Mouse (Mus musculus): ENCODE measurements around the gene Cutal. TPM values are rescaled to one million over a fixed set of nuclear protein-coding genes. Genes with fewer than 3 reads are reported as not detected.

Gene Cutal
- polyA plus RNA-seq, 1 experiment from 2014 or later, result 0.21 TPM

GRCm38 (mm10) chr2:34906861-34907604, 32.8 kb downstream of the Cutal start:
- no peaks in the 10 kb centered on the region for H3K9me3 ChIP-seq
- H3K27ac ChIP-seq (replicated peaks), result no peak overlapping the region
- no peak overlapping the region for H3K9ac ChIP-seq
- peaks cover 15% of the 10 kb centered on the region for H3K4me1 ChIP-seq (replicated peaks)
- no peak for ATAC-seq (ENCODE audit: low read depth)
- H3K36me3 ChIP-seq, result no peaks in the 10 kb centered on the region
- WGBS, result 47% methylated on average over 12 of the region's 12 CpGs
- H3K27me3 ChIP-seq, result peaks cover 10% of the 10 kb centered on the region
- no peak overlapping the region for H3K4me2 ChIP-seq
- H3K4me3 ChIP-seq, result no peak overlapping the region

- no peak overlapping the region for H3K4me2 ChIP-seq
- H3K27ac ChIP-seq (replicated peaks), result no peak overlapping the region
- WGBS, result 89% methylated on average over 4 of the region's 4 CpGs
- peaks cover 24% of the 10 kb centered on the region for H3K4me1 ChIP-seq (replicated peaks)
- H3K9ac ChIP-seq, result no peak overlapping the region
- H3K36me3 ChIP-seq, result no peaks in the 10 kb centered on the region
- H3K27me3 ChIP-seq, result peaks cover 37% of the 10 kb centered on the region
- no peak overlapping the region for H3K4me3 ChIP-seq
- no peak for ATAC-seq (ENCODE audit: low read depth)
- H3K9me3 ChIP-seq, result no peaks in the 10 kb centered on the region
These were observed 35.5 kb downstream of the Cutal start for GRCm38 (mm10) chr2:34909719-34910118.

GRCm38 (mm10) chr2:34911871-34912270, 37.7 kb downstream of the Cutal start:
- no peak for ATAC-seq (ENCODE audit: low read depth)
- Histone ChIP-seq H3K4me3 (no peak overlapping the region), H3K4me2 (no peak overlapping the region), H3K27me3 (peaks cover 47% of the 10 kb centered on the region), H3K9ac (no peak overlapping the region), H3K27ac (replicated peaks) (no peak overlapping the region), H3K4me1 (replicated peaks) (peaks cover 21% of the 10 kb centered on the region), H3K9me3 (no peaks in the 10 kb centered on the region), H3K36me3 (no peaks in the 10 kb centered on the region)
- WGBS, result 88% methylated on average over 5 of the region's 5 CpGs

- Histone ChIP-seq H3K4me1 (replicated peaks) (peaks cover 21% of the 10 kb centered on the region), H3K27me3 (peaks cover 51% of the 10 kb centered on the region), H3K4me3 (no peak overlapping the region), H3K9me3 (no peaks in the 10 kb centered on the region), H3K9ac (peak overlapping the region; percentile 68; the same call in 1 of the 2 replicates), H3K27ac (replicated peaks) (no peak overlapping the region), H3K36me3 (no peaks in the 10 kb centered on the region), H3K4me2 (peak overlapping the region; percentile 94)
- WGBS, result 47% methylated on average over 7 of the region's 7 CpGs
- no peak for ATAC-seq (ENCODE audit: low read depth)
These were observed 38.4 kb downstream of the Cutal start for GRCm38 (mm10) chr2:34912613-34913012.

- Histone ChIP-seq H3K9ac (peak within 1 kb of the TSS; percentile 68), H3K4me1 (replicated peaks) (peaks cover 21% of the 10 kb centered on the region), H3K4me2 (peak within 1 kb of the TSS; percentile 94), H3K9me3 (no peaks in the 10 kb centered on the region), H3K4me3 (peak within 1 kb of the TSS; percentile 56), H3K27me3 (peaks cover 55% of the 10 kb centered on the region), H3K36me3 (no peaks in the 10 kb centered on the region), H3K27ac (replicated peaks) (no peak within 1 kb of the TSS)
- WGBS, result under 1% methylated on average over 61 of the region's 64 CpGs
- ATAC-seq (ENCODE audit: low read depth), result 0 out of 2 replicates have a peak, but pooled peaks have one; percentile 32
These were observed 39.2 kb downstream of the Cutal start, which contains the start of gene Phf19 for GRCm38 (mm10) chr2:34913218-34914068. Gene Phf19, minus strand, starts transcription at chr2:34914026.

- Histone ChIP-seq H3K27ac (replicated peaks) (no peak overlapping the region), H3K27me3 (peaks cover 55% of the 10 kb centered on the region), H3K4me3 (peak overlapping the region; percentile 56), H3K4me1 (replicated peaks) (peaks cover 21% of the 10 kb centered on the region), H3K4me2 (peak overlapping the region; percentile 94), H3K9me3 (no peaks in the 10 kb centered on the region), H3K9ac (peak overlapping the region; percentile 68), H3K36me3 (no peaks in the 10 kb centered on the region)
- 4% methylated on average over 47 of the region's 50 CpGs for WGBS
- ATAC-seq (ENCODE audit: low read depth), result peak; percentile 54
These were observed 40.0 kb downstream of the Cutal start for GRCm38 (mm10) chr2:34914069-34914822.

- Histone ChIP-seq H3K4me3 (no peak overlapping the region), H3K4me1 (replicated peaks) (peaks cover 21% of the 10 kb centered on the region), H3K27me3 (peaks cover 55% of the 10 kb centered on the region), H3K27ac (replicated peaks) (no peak overlapping the region), H3K9me3 (no peaks in the 10 kb centered on the region), H3K36me3 (no peaks in the 10 kb centered on the region), H3K9ac (no peak overlapping the region), H3K4me2 (peak overlapping the region; percentile 94)
- no peak for ATAC-seq (ENCODE audit: low read depth)
- WGBS, result 19% methylated on average over 2 of the region's 2 CpGs
These were observed 40.6 kb downstream of the Cutal start for GRCm38 (mm10) chr2:34914823-34915082.

GRCm38 (mm10) chr2:34915103-34915502, 40.9 kb downstream of the Cutal start:
- no peak overlapping the region; the same call in 1 of the 2 replicates for H3K4me2 ChIP-seq
- H3K9ac ChIP-seq, result no peak overlapping the region
- H3K4me3 ChIP-seq, result no peak overlapping the region

GRCm38 (mm10) chr2:34920144-34920543, 45.9 kb downstream of the Cutal start:
- no peak for ATAC-seq (ENCODE audit: low read depth)
- WGBS, result 68% methylated on average over 2 of the region's 2 CpGs

More at GRCm38 (mm10) chr2:34915103-34915502, 40.9 kb downstream of the Cutal start:
- Histone ChIP-seq H3K9me3 (no peaks in the 10 kb centered on the region), H3K27ac (replicated peaks) (no peak overlapping the region), H3K27me3 (peaks cover 55% of the 10 kb centered on the region), H3K4me1 (replicated peaks) (peaks cover 21% of the 10 kb centered on the region), H3K36me3 (no peaks in the 10 kb centered on the region)
- 52% methylated on average over 2 of the region's 2 CpGs for WGBS
- no peak for ATAC-seq (ENCODE audit: low read depth)

GRCm38 (mm10) chr2:34922729-34923128, 48.5 kb downstream of the Cutal start:
- Histone ChIP-seq H3K27me3 (peaks cover 3% of the 10 kb centered on the region), H3K9ac (no peak overlapping the region), H3K36me3 (no peaks in the 10 kb centered on the region), H3K27ac (replicated peaks) (no peak overlapping the region), H3K9me3 (no peaks in the 10 kb centered on the region), H3K4me1 (replicated peaks) (no peaks in the 10 kb centered on the region), H3K4me2 (no peak overlapping the region), H3K4me3 (no peak overlapping the region)
- no peak for ATAC-seq (ENCODE audit: low read depth)
- 32% methylated on average over 2 of the region's 2 CpGs for WGBS

More at GRCm38 (mm10) chr2:34920144-34920543, 45.9 kb downstream of the Cutal start:
- Histone ChIP-seq H3K36me3 (no peaks in the 10 kb centered on the region), H3K4me2 (no peak overlapping the region), H3K4me3 (no peak overlapping the region), H3K27me3 (peaks cover 14% of the 10 kb centered on the region), H3K27ac (replicated peaks) (no peak overlapping the region), H3K4me1 (replicated peaks) (no peaks in the 10 kb centered on the region), H3K9me3 (no peaks in the 10 kb centered on the region), H3K9ac (no peak overlapping the region)

GRCm38 (mm10) chr2:34927320-34927719, 53.1 kb downstream of the Cutal start:
- Histone ChIP-seq H3K4me3 (no peak overlapping the region), H3K9ac (no peak overlapping the region), H3K27ac (replicated peaks) (no peak overlapping the region), H3K27me3 (no peaks in the 10 kb centered on the region), H3K4me1 (replicated peaks) (no peaks in the 10 kb centered on the region), H3K36me3 (no peaks in the 10 kb centered on the region), H3K4me2 (no peak overlapping the region), H3K9me3 (no peaks in the 10 kb centered on the region)
- no peak for ATAC-seq (ENCODE audit: low read depth)
- WGBS, result 84% methylated on average over 5 of the region's 5 CpGs

- no peak overlapping the region for H3K4me3 ChIP-seq
- WGBS, result 23% methylated on average over 5 of the region's 5 CpGs
- no peak overlapping the region for H3K4me2 ChIP-seq
- no peaks in the 10 kb centered on the region for H3K9me3 ChIP-seq
- H3K9ac ChIP-seq, result no peak overlapping the region
- H3K36me3 ChIP-seq, result no peaks in the 10 kb centered on the region
- H3K27ac ChIP-seq (replicated peaks), result no peak overlapping the region
- ATAC-seq (ENCODE audit: low read depth), result peak; percentile 67; the same call in 1 of the 2 replicates
- H3K27me3 ChIP-seq, result no peaks in the 10 kb centered on the region; the same call in 1 of the 2 replicates
- peaks cover 10% of the 10 kb centered on the region; the same call in 1 of the 2 replicates for H3K4me1 ChIP-seq (replicated peaks)
These were observed 63.3 kb downstream of the Cutal start for GRCm38 (mm10) chr2:34937460-34937859.
